Mouse (Mus musculus): Measurements from ENCODE around the gene Hoxa5. TPM values are rescaled to one million over a fixed set of nuclear protein-coding genes. Genes with fewer than 3 reads are reported as not detected.

The Hoxa5 gene
- polyA plus RNA-seq, 1 experiment from 2014 or later: 1.8 TPM

DNA sequence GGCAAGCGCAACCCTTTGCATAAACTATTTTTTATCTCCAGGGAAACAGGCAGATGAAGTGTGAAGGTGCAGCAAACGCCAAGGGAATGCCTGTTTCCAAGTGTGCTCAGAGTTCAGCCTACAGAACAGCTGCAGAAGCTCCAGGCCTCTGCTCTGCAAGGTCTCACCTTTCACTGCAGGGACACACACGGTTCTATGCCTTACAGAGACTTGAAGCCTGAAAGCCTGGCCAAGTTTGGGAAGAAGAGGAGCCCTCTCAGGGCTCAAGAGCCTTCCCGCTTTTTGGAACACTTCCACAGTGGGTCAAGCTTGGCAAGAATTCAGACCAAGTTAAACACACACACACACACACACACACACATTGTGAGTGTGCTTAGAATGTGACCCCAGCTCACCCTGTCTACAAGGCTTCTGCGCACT is 15.2 kb downstream of the Hoxa5 start:
- Histone ChIP-seq H3K9me3 (no peaks in the 10 kb centered on the region), H3K36me3 (no peaks in the 10 kb centered on the region), H3K27me3 (ENCODE audit: insufficient read depth, poor library complexity, severe bottlenecking) (peaks cover 100% of the 10 kb centered on the region), H3K4me1 (replicated peaks) (peaks cover 17% of the 10 kb centered on the region), H3K4me3 (no peak overlapping the region), H3K27ac (no peak overlapping the region)
- DNase-seq (ENCODE audit: low spot score): no peak
- 4% methylated on average over 5 of the region's 5 CpGs for WGBS

DNA sequence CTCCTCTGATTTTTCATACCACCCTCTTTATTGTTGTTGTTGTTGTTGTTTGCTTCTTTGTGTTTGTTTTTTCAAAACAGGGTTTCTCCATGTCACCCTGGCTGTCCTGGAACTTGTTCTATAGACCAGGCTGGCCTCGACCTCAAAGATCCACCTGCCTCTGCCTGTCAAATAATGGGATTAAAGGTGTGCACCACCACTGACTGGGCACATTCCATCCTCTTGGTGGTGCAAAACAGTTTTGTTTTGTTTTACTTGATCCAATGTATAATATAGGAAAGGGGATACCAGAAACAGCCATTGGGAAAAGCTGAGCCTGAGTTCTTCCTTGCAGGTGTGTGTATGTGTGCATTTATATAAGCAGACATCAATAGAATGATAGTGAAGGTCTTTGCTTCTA is 17.9 kb downstream of the Hoxa5 start:
- H3K36me3 ChIP-seq: no peaks in the 10 kb centered on the region
- no peak overlapping the region for H3K27ac ChIP-seq
- no peak for DNase-seq (ENCODE audit: low spot score)
- peaks cover 8% of the 10 kb centered on the region for H3K4me1 ChIP-seq (replicated peaks)
- H3K4me3 ChIP-seq: no peak overlapping the region
- WGBS: 16% methylated on average over 1 of the region's 1 CpGs
- no peaks in the 10 kb centered on the region for H3K9me3 ChIP-seq
- peaks cover 100% of the 10 kb centered on the region for H3K27me3 ChIP-seq (ENCODE audit: insufficient read depth, poor library complexity, severe bottlenecking)

DNA sequence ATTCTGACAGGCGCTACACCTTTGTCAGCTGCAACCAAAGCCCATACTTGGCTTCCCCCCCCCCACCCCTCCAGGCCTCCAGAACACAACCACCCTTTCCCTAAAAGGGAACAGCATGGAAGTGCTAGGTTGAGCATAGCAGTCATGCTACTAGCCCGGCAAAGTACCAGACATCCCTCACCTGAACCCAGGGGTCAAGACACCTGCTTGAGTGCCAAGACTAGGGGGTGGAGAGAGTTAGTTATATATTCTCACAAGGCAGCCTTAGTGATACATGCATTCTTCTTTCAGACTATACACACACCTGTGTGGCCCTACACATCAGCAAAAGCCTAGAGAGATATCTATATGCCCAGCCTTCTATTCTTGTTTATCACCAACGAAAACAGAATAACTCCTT is 18.6 kb downstream of the Hoxa5 start:
- H3K27me3 ChIP-seq (ENCODE audit: insufficient read depth, poor library complexity, severe bottlenecking): peaks cover 100% of the 10 kb centered on the region
- peaks cover 2% of the 10 kb centered on the region for H3K4me1 ChIP-seq (replicated peaks)
- H3K27ac ChIP-seq: no peak overlapping the region
- no peak overlapping the region for H3K4me3 ChIP-seq
- DNase-seq (ENCODE audit: low spot score): no peak
- WGBS: 6% methylated on average over 3 of the region's 3 CpGs
- H3K9me3 ChIP-seq: no peaks in the 10 kb centered on the region
- H3K36me3 ChIP-seq: no peaks in the 10 kb centered on the region

DNA sequence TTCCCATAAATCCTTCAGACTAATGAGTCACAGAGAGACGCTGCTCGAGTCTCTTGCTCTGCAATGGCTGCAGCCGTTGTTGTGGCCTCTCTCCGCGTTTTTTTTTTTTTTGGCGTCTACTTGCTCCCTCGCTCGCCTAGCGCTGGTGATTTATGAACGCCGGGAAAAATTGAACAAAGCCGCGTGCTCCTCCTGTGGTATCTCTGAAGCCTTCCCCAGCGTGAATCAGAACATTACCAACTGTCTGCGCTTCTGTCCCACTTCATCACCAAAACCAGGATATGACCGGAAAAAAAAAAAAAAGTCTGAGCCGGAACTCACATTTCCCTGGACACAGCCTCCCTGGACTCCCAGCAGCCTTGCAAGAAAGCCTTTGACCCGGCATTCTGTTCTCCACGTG is 19.2 kb downstream of the Hoxa5 start:
- Histone ChIP-seq H3K27me3 (ENCODE audit: insufficient read depth, poor library complexity, severe bottlenecking) (peaks cover 100% of the 10 kb centered on the region), H3K9me3 (no peaks in the 10 kb centered on the region), H3K27ac (no peak overlapping the region), H3K36me3 (no peaks in the 10 kb centered on the region), H3K4me1 (replicated peaks) (no peaks in the 10 kb centered on the region; the same call in 1 of the 2 replicates), H3K4me3 (0 out of 2 replicates have a peak overlapping the region, but pooled peaks have one; percentile 20)
- no peak for DNase-seq (ENCODE audit: low spot score)
- 2% methylated on average over 19 of the region's 19 CpGs for WGBS

DNA sequence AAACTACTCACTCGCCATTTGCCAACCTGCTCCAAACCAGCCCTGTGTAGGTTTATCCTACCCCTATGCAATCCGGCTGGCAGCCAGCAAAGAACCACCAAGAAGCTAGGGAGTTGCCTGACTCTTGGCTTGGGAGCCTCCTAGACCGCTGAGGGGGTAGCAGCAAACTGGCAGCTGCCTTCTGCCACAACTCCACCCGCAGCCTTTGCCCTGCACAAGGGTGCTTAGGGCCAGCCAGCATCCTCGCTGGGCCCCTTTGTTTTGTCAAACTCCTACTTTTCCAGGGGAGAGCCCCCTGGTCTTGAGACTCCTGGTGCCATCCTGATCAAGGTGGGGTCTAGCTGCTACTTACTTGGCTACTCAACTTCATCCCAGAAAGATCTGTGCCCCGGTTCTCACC is 19.7 kb downstream of the Hoxa5 start:
- WGBS: 4% methylated on average over 6 of the region's 6 CpGs
- no peak for DNase-seq (ENCODE audit: low spot score)
- Histone ChIP-seq H3K27ac (peak overlapping the region; percentile 23; the same call in 1 of the 2 replicates), H3K27me3 (ENCODE audit: insufficient read depth, poor library complexity, severe bottlenecking) (peaks cover 100% of the 10 kb centered on the region), H3K36me3 (no peaks in the 10 kb centered on the region), H3K9me3 (no peaks in the 10 kb centered on the region), H3K4me1 (replicated peaks) (no peaks in the 10 kb centered on the region; the same call in 1 of the 2 replicates), H3K4me3 (0 out of 2 replicates have a peak overlapping the region, but pooled peaks have one; percentile 20)

DNA sequence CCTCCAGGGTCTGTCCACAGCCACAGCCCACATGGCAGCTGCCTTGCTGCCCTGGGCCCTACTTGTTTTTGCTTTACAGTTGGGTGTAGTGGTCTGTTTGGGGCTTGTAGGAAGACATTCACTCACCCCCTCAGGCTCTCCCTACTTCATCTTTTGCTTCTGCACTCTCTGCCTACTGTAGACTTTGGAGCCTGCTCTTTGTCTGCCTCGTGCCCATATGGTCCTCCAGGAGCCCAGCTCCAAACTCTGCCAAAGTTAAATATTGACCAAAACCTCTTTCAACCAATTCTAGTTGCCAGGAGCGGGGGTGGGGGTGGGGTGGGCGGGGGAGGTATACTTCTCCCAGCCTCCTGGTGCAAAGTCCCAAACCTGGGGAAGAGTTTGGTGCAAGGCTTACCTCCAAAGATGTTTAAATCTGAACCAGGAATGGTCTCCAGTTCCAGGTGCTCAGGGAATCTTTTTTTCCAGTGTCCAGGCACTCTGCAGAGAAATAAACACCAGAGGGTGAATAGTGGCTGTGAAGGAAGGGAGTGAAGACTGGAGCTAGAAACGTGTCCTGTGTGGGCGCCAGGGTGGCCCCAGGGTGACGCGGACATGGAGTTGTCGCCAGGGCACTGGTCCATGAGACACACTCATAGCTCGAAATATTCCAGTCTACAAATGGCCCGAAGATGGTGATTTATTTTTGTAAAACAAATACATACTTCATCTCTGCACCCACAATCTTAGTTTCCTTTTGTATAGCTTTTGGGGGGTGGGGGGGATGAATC is 20.9 kb downstream of the Hoxa5 start:
- DNase-seq (ENCODE audit: low spot score): no peak
- Histone ChIP-seq H3K4me1 (replicated peaks) (no peaks in the 10 kb centered on the region; the same call in 1 of the 2 replicates), H3K4me3 (no peak overlapping the region), H3K27me3 (ENCODE audit: insufficient read depth, poor library complexity, severe bottlenecking) (peaks cover 100% of the 10 kb centered on the region), H3K36me3 (no peaks in the 10 kb centered on the region), H3K9me3 (no peaks in the 10 kb centered on the region), H3K27ac (no peak overlapping the region)
- WGBS: 9% methylated on average over 10 of the region's 10 CpGs

DNA sequence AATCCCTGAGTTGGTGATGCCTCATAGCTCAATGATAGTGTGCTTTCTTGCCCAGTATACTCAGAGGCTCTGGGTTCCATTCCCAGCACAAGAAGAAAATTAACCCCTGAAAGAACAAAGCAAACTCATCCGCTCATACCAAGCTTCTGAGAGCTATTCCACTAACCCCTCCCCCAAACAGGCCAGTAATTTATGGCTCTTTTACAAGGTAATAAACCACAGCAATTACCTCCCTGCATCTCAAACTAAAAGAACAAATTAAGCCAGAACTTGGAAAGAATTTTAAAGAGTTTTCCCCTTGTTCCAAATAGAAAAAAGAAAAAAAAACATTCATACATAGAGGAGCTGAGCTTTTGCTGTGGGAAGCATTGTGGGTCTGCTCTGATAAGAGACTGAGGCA is 21.6 kb downstream of the Hoxa5 start:
- 14% methylated on average over 1 of the region's 1 CpGs for WGBS
- Histone ChIP-seq H3K4me3 (no peak overlapping the region), H3K36me3 (no peaks in the 10 kb centered on the region), H3K27ac (no peak overlapping the region), H3K9me3 (no peaks in the 10 kb centered on the region), H3K4me1 (replicated peaks) (no peaks in the 10 kb centered on the region; the same call in 1 of the 2 replicates), H3K27me3 (ENCODE audit: insufficient read depth, poor library complexity, severe bottlenecking) (peaks cover 100% of the 10 kb centered on the region)
- DNase-seq (ENCODE audit: low spot score): no peak

DNA sequence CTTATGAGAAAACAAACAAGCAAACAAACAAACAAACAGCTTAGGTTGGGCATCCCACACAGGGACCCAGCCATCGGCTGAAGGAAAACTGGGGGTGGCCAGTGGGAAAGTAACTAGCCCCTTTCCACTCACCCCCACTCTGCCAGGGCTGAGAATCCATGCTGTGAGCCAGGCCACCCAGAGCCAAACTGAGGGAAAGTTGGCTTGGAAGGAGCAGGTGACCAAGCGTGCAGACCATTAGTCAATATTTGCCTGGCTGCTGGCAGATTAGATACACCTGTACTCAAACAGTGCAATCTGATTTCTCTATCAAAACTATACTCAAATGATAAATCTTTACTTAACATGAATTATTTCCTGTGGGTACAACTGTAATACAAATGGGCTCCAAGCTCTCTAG is 22.4 kb downstream of the Hoxa5 start:
- Histone ChIP-seq H3K27ac (no peak overlapping the region), H3K9me3 (no peaks in the 10 kb centered on the region), H3K36me3 (no peaks in the 10 kb centered on the region), H3K4me1 (replicated peaks) (no peaks in the 10 kb centered on the region; the same call in 1 of the 2 replicates), H3K4me3 (no peak overlapping the region), H3K27me3 (ENCODE audit: insufficient read depth, poor library complexity, severe bottlenecking) (peaks cover 100% of the 10 kb centered on the region)
- DNase-seq (ENCODE audit: low spot score): no peak
- WGBS: 19% methylated on average over 2 of the region's 2 CpGs

DNA sequence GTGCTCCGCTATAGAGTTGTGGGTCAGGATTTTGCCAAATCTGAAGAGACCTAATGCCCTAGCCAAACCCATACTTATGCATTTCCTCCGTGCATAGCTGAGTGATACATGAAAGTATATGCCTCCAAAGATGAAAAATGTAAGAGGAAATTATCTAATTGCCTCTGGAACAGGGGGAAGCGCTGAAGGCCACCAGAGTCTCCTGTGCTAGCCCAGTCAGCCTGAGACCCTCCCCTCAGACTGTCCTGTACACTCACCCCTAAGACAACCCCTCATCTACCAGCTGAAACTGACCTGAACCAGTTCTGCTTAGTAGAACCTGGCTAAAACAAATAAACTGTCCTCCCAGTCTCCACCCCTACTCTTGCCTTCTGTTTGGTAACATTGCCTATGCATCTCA is 23.7 kb downstream of the Hoxa5 start:
- Histone ChIP-seq H3K27ac (no peak overlapping the region), H3K9me3 (no peaks in the 10 kb centered on the region), H3K36me3 (no peaks in the 10 kb centered on the region), H3K4me3 (peak overlapping the region; percentile 81), H3K4me1 (replicated peaks) (peaks cover 4% of the 10 kb centered on the region), H3K27me3 (ENCODE audit: insufficient read depth, poor library complexity, severe bottlenecking) (peaks cover 100% of the 10 kb centered on the region)
- no peak for DNase-seq (ENCODE audit: low spot score)
- WGBS: 4% methylated on average over 3 of the region's 3 CpGs

DNA sequence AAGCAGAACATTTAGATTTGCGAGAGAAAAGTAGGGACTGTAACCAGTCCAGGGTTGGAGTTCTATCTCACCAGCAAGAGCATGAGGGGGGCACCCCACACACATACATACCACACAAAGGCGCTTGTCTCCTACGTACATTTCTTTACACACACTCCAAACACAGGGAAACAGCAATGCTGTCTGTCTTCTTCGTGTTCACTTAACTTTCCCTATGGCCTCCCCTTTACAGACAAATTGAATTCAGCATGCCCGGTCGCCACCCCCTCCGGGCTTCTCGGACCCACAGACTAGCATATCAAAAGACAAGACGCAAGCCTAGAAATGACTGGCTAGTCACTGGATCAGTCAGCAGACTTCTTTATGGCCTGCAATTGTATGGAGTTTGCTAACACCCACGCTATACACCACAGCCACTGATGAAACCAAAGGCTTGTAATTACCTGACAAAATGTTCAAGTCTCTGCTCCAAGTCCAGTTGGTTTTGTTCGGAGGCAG is 24.1 kb downstream of the Hoxa5 start:
- peak overlapping the region; percentile 81 for H3K4me3 ChIP-seq
- 1% methylated on average over 11 of the region's 11 CpGs for WGBS
- H3K4me1 ChIP-seq (replicated peaks): peaks cover 8% of the 10 kb centered on the region

DNA sequence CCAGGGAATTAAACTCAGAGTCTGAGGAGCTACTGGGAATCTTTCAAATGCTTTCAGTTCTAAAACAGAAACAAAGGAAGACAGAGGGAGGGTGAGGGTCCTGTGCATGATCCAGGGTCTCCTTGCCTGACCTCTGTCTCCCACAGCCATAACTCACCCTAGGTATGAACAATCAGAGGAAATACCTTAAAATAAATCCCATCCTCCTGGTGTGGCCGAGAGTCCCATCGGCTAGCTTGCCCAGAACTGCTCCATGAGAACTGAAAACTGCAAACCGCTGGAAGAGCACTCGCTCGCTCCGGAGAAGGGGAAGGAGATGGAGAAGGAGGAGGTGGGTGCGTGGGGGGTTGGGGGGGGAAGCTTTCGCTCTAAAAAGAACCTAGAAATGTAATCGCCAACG is 24.7 kb downstream of the Hoxa5 start:
- peaks cover 10% of the 10 kb centered on the region for H3K4me1 ChIP-seq (replicated peaks)
- DNase-seq (ENCODE audit: low spot score): no peak
- H3K4me3 ChIP-seq: peak overlapping the region; percentile 81
- peaks cover 100% of the 10 kb centered on the region for H3K27me3 ChIP-seq (ENCODE audit: insufficient read depth, poor library complexity, severe bottlenecking)
- H3K36me3 ChIP-seq: no peaks in the 10 kb centered on the region
- WGBS: 2% methylated on average over 10 of the region's 10 CpGs
- peak overlapping the region; percentile 82 for H3K27ac ChIP-seq
- H3K9me3 ChIP-seq: no peaks in the 10 kb centered on the region

More for the DNA sequence above, 24.1 kb downstream of the Hoxa5 start:
- DNase-seq (ENCODE audit: low spot score): no peak
- Histone ChIP-seq H3K9me3 (no peaks in the 10 kb centered on the region), H3K27me3 (ENCODE audit: insufficient read depth, poor library complexity, severe bottlenecking) (peaks cover 100% of the 10 kb centered on the region), H3K36me3 (no peaks in the 10 kb centered on the region), H3K27ac (peak overlapping the region; percentile 82)

DNA sequence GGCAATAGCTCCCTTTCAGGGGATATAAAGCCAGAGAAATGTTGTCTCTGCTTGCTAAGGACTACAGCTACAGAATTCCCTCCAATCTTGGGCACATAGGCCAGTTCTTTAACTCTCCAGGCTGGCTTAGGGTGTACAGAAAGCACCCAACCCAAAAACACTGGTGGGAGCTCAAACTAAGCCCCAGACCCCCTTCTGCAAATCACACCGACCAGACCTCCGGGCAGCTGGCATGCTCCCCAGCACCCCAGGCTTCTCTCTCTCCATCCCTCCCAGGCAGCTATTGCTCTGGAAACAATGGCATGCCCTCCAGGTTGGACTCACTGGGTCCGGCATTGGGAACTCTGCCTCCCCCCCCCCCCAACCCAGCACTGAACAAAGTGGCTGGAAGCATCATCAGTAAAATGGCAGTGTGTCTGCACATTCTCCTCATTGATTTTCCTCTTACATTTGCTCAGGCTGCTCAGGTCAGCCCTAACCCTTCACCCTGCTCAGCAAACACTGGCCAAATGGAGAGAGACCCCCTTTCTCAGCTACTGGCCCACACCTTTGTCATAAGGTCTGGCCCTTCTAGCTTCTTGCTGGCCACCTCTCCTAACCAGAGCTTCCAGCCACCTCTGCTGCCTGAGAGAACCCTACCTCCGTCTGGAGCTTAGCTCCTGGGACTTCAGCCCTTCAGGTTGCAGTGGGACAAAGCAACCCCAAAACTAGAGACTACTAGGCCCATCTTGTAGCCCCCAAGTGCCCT is 25.3 kb downstream of the Hoxa5 start:
- DNase-seq (ENCODE audit: low spot score): peak; percentile 42

DNA sequence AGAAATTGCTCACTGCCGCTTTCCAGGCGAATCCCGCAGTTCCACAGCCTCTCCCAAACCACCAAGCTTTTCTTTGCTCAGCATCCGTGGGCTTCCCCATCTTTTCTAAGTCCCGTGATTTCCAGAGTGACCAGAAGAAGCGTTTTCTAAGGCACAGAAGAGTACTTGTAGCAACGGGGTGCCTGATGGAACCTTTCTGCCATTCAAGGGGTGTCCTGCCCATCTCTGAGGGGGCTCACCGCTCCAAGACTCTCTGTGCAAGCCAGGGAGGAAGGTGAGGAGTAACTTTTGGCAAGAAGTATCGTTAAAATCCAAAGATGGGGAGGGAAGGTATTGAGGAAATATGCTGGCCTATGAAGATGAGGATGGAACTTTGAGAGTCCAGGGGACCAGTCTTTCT is 26.6 kb downstream of the Hoxa5 start:
- Histone ChIP-seq H3K27ac (peak overlapping the region; percentile 82), H3K27me3 (ENCODE audit: insufficient read depth, poor library complexity, severe bottlenecking) (peaks cover 100% of the 10 kb centered on the region), H3K36me3 (no peaks in the 10 kb centered on the region), H3K4me3 (peak overlapping the region; percentile 81), H3K9me3 (no peaks in the 10 kb centered on the region), H3K4me1 (replicated peaks) (peaks cover 14% of the 10 kb centered on the region)
- under 1% methylated on average over 9 of the region's 9 CpGs for WGBS
- DNase-seq (ENCODE audit: low spot score): no peak

More for the DNA sequence above, 25.3 kb downstream of the Hoxa5 start:
- Histone ChIP-seq H3K4me3 (peak overlapping the region; percentile 81), H3K27me3 (ENCODE audit: insufficient read depth, poor library complexity, severe bottlenecking) (peaks cover 100% of the 10 kb centered on the region), H3K9me3 (no peaks in the 10 kb centered on the region), H3K4me1 (replicated peaks) (peaks cover 10% of the 10 kb centered on the region), H3K27ac (peak overlapping the region; percentile 82), H3K36me3 (no peaks in the 10 kb centered on the region)
- WGBS: 1% methylated on average over 4 of the region's 4 CpGs
